Mouse (Mus musculus): Measurements from ENCODE around the gene Ppargc1a.

- TF ChIP-seq USF1 (IDR thresholded peaks at IDR 0.05; ENCODE audit: low read depth, low read length) (no peak), RCOR1 (conservative IDR thresholded peaks at IDR 0.05; ENCODE audit: low read depth, low read length) (no peak), ZC3H11A (IDR thresholded peaks at IDR 0.05; ENCODE audit: low read depth, low read length) (no peak), CTCF (conservative IDR thresholded peaks at IDR 0.05 in 1 of 2, IDR thresholded peaks at IDR 0.05 in 1 of 2; ENCODE audit: low read depth in 2 of 2, low read length in 2 of 2) (no peak), KAT2A (IDR thresholded peaks at IDR 0.05; ENCODE audit: insufficient replicate concordance, low read length) (no peak), MAX (IDR thresholded peaks at IDR 0.05; ENCODE audit: low read length) (no peak)
These were observed 14.9 kb downstream of the Ppargc1a start for GRCm38 (mm10) chr5:51552483-51553091.

All from CH12.LX (cell line).